Mouse (Mus musculus): ENCODE data around the gene Nup88. TPM values are rescaled to one million over a fixed set of nuclear protein-coding genes. Genes with fewer than 3 reads are reported as not detected.
"Not testable (repeated sequence)": the region's sequence is repeated elsewhere in the genome, so short reads cannot be mapped to it uniquely, and the experiment has no call there.

The Nup88 gene
- polyA plus RNA-seq, 1 experiment from 2014 or later: 124 TPM

DNA sequence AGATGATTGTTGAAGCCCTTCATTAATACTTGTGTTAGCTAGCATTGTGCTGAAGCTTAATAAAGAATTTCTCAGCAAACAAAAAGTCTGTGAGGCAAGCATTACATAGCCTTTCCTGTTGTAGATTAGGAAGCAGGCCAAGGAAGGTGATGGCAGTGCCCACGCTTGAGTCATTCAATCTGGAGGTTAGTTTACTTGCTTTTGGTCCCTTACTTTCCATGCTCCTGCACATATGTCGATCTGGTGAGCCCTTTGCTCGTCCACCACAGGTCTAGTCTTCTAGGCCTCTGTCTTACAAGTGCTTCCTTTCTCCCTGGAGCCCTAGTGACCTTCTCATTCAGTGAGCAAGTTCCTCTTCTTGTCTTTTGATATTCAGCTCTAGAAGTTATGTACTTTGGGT, 63.1 kb downstream of the Nup88 start:
- Histone ChIP-seq H3K4me3 (ENCODE audit: low read length) (no peak overlapping the region), H3K9ac (ENCODE audit: low read length) (no peak overlapping the region), H3K27me3 (ENCODE audit: control insufficient read depth, insufficient read depth, low read length) (no peaks in the 10 kb centered on the region), H3K36me3 (ENCODE audit: control insufficient read depth, insufficient read depth) (peaks cover 30% of the 10 kb centered on the region), H3K27ac (ENCODE audit: low read length) (no peak overlapping the region), H3K4me1 (ENCODE audit: control insufficient read depth, insufficient read depth, low read length) (no peaks in the 10 kb centered on the region), H3K4me2 (ENCODE audit: low read depth, low read length) (no peak overlapping the region), H3K9me3 (replicated peaks; ENCODE audit: control insufficient read depth, low read length) (no peaks in the 10 kb centered on the region)
- no peak for ATAC-seq (replicated peaks; ENCODE audit: extremely low read depth, insufficient read depth, low FRiP score)
- WGBS: 71% methylated on average over 3 of the region's 3 CpGs

DNA sequence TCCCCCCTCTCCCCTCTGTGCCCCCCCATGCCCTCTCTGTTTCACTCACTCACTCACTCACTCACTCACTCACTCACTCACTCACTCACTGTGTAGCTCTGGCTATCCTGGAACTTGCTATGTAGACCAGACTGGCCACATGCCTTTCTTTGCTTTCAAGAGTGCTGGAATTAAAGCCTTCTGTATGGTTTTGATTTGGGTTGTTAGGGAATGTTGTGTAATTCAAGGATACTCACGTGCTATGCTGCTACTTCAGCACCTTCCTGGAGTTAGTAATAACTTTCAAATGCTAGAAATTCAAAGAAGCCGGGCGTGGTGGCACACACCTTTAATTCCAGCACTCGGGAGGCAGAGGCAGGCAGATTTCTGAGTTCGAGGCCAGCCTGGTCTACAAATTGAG, 71.6 kb downstream of the Nup88 start:
- not testable (repeated sequence) for H3K4me3 ChIP-seq (ENCODE audit: low read length); H3K27ac ChIP-seq (ENCODE audit: low read length); H3K27me3 ChIP-seq (ENCODE audit: control insufficient read depth, insufficient read depth, low read length); H3K4me2 ChIP-seq (ENCODE audit: low read depth, low read length); H3K9ac ChIP-seq (ENCODE audit: low read length); ATAC-seq (replicated peaks; ENCODE audit: extremely low read depth, insufficient read depth, low FRiP score); H3K9me3 ChIP-seq (replicated peaks; ENCODE audit: control insufficient read depth, low read length); H3K4me1 ChIP-seq (ENCODE audit: control insufficient read depth, insufficient read depth, low read length)
- 96% methylated on average over 5 of the region's 5 CpGs for WGBS
- peaks cover 26% of the 10 kb centered on the region for H3K36me3 ChIP-seq (ENCODE audit: control insufficient read depth, insufficient read depth)

DNA sequence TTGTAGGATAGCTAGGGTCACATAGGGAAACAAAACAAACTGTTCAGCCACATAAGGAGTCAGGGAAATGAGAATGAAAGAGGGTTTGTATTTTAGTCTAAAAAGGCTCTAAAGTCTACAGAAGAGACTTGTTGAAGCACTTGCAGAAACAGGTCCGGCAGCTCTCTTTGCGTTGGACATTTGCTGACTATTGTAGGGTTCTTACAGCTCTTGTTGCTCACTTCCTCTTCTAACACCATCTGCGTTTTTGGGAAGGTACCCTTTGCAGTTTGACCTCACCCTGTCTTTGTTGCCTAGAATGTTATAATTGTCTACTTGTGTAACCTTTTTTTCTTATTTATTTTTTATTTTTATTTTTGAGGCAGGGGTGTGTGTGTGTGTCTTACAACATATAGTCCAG, 72.1 kb downstream of the Nup88 start:
- Histone ChIP-seq H3K36me3 (ENCODE audit: control insufficient read depth, insufficient read depth) (peaks cover 26% of the 10 kb centered on the region), H3K9me3 (replicated peaks; ENCODE audit: control insufficient read depth, low read length) (peaks cover 4% of the 10 kb centered on the region), H3K4me3 (ENCODE audit: low read length) (no peak overlapping the region), H3K4me1 (ENCODE audit: control insufficient read depth, insufficient read depth, low read length) (no peaks in the 10 kb centered on the region), H3K9ac (ENCODE audit: low read length) (no peak overlapping the region), H3K4me2 (ENCODE audit: low read depth, low read length) (no peak overlapping the region), H3K27ac (ENCODE audit: low read length) (no peak overlapping the region), H3K27me3 (ENCODE audit: control insufficient read depth, insufficient read depth, low read length) (no peaks in the 10 kb centered on the region)
- 80% methylated on average over 3 of the region's 3 CpGs for WGBS
- ATAC-seq (replicated peaks; ENCODE audit: extremely low read depth, insufficient read depth, low FRiP score): no peak

Other genes starting within 250 kb of the Nup88 start
- 10.0 and 10.5 TPM in 2 replicates for gene Zfp3, start 205.8 kb downstream of the Nup88 start, polyA plus RNA-seq (2015; fragmentation: Nextera tagmentation; extraction: Ambion mirVana)
- 0.32 and 0.70 TPM in 2 replicates for gene Scimp, start 157.4 kb downstream of the Nup88 start, polyA plus RNA-seq (2015; fragmentation: Nextera tagmentation; extraction: Ambion mirVana)
- 26.8 and 28.7 TPM in 2 replicates for gene Rabep1, start 125.2 kb downstream of the Nup88 start, polyA plus RNA-seq (2015; fragmentation: Nextera tagmentation; extraction: Ambion mirVana)
- gene Rpain, start 240 bp upstream of the Nup88 start, polyA plus RNA-seq (2015; fragmentation: Nextera tagmentation; extraction: Ambion mirVana): 54.7 and 55.3 TPM in 2 replicates
- 279 and 291 TPM in 2 replicates for gene C1qbp, start 13.1 kb upstream of the Nup88 start, polyA plus RNA-seq (2015; fragmentation: Nextera tagmentation; extraction: Ambion mirVana)
- gene Dhx33, start 34.5 kb upstream of the Nup88 start, polyA plus RNA-seq (2015; fragmentation: Nextera tagmentation; extraction: Ambion mirVana): 12.4 and 13.0 TPM in 2 replicates
- gene Mis12, start 49.6 kb upstream of the Nup88 start, polyA plus RNA-seq (2015; fragmentation: Nextera tagmentation; extraction: Ambion mirVana): 25.3 and 26.2 TPM in 2 replicates
- gene Derl2, start 49.9 kb upstream of the Nup88 start, polyA plus RNA-seq (2015; fragmentation: Nextera tagmentation; extraction: Ambion mirVana): 33.8 and 35.1 TPM in 2 replicates
- 18.0 and 20.9 TPM in 2 replicates for gene 6330403K07Rik, start 63.5 kb upstream of the Nup88 start, polyA plus RNA-seq (2015; fragmentation: Nextera tagmentation; extraction: Ambion mirVana)
- gene Nlrp1a, start 174.7 kb upstream of the Nup88 start, polyA plus RNA-seq (2015; fragmentation: Nextera tagmentation; extraction: Ambion mirVana): 0.14 and 0.20 TPM in 2 replicates

Measured in heart, embryonic 16.5 days (tissue).